Mouse (Mus musculus): Measurements from ENCODE around the gene Olfr319. TPM values are rescaled to one million over a fixed set of nuclear protein-coding genes. Genes with fewer than 3 reads are reported as not detected.
"Not testable (repeated sequence)": the region's sequence is repeated elsewhere in the genome, so short reads cannot be mapped to it uniquely, and the experiment has no call there.

Gene Olfr319
- polyA plus RNA-seq (2015; fragmentation: Nextera tagmentation; extraction: Ambion mirVana), result not detected in 2 replicates

GRCm38 (mm10) chr11:58698862-58699261 is at the start of gene Olfr319:
Olfr319 (plus strand) TSS chr11:58699162.
- no peak for ATAC-seq
- H3K4me1 ChIP-seq (replicated peaks), result no peaks in the 10 kb centered on the region
- no peak within 1 kb of the TSS for H3K27ac ChIP-seq
- H3K9ac ChIP-seq (replicated peaks), result no peak within 1 kb of the TSS
- no peak within 1 kb of the TSS for H3K4me2 ChIP-seq (replicated peaks)
- no peak within 1 kb of the TSS for H3K4me3 ChIP-seq (replicated peaks)
- H3K27me3 ChIP-seq, result no peaks in the 10 kb centered on the region
- no peaks in the 10 kb centered on the region for H3K36me3 ChIP-seq
- H3K9me3 ChIP-seq, result peaks cover 9% of the 10 kb centered on the region
- 85% methylated on average over 3 of the region's 3 CpGs for WGBS

- ATAC-seq, result no peak
- no peak overlapping the region for H3K4me2 ChIP-seq (replicated peaks)
- no peak overlapping the region for H3K27ac ChIP-seq
- no peaks in the 10 kb centered on the region for H3K4me1 ChIP-seq (replicated peaks)
- 94% methylated on average over 3 of the region's 3 CpGs for WGBS
- no peaks in the 10 kb centered on the region for H3K36me3 ChIP-seq
- H3K9ac ChIP-seq (replicated peaks), result no peak overlapping the region
- no peaks in the 10 kb centered on the region for H3K9me3 ChIP-seq
- no peaks in the 10 kb centered on the region for H3K27me3 ChIP-seq
- H3K4me3 ChIP-seq (replicated peaks), result no peak overlapping the region
Observed at GRCm38 (mm10) chr11:58655151-58655550, 43.8 kb upstream of the Olfr319 start.

- Histone ChIP-seq H3K9ac (replicated peaks) (no peak within 1 kb of the TSS), H3K27ac (no peak within 1 kb of the TSS), H3K4me2 (replicated peaks) (no peak within 1 kb of the TSS), H3K27me3 (no peaks in the 10 kb centered on the region), H3K36me3 (no peaks in the 10 kb centered on the region), H3K9me3 (no peaks in the 10 kb centered on the region), H3K4me1 (replicated peaks) (no peaks in the 10 kb centered on the region), H3K4me3 (replicated peaks) (no peak within 1 kb of the TSS)
- WGBS, result 90% methylated on average over 4 of the region's 4 CpGs
- no peak for ATAC-seq
Observed at GRCm38 (mm10) chr11:58658596-58658995, 40.4 kb upstream of the Olfr319 start, which contains the start of gene Olfr322. Olfr322 (plus strand) TSS chr11:58658782.

- Histone ChIP-seq H3K4me2 (replicated peaks) (no peak overlapping the region), H3K4me1 (replicated peaks) (no peaks in the 10 kb centered on the region), H3K27me3 (no peaks in the 10 kb centered on the region), H3K9ac (replicated peaks) (no peak overlapping the region), H3K9me3 (no peaks in the 10 kb centered on the region; the same call in 1 of the 2 replicates), H3K27ac (no peak overlapping the region), H3K4me3 (replicated peaks) (no peak overlapping the region), H3K36me3 (no peaks in the 10 kb centered on the region)
- ATAC-seq, result no peak
Observed at GRCm38 (mm10) chr11:58669252-58669651, 29.7 kb upstream of the Olfr319 start.

- Histone ChIP-seq H3K36me3 (no peaks in the 10 kb centered on the region), H3K9ac (replicated peaks) (no peak overlapping the region), H3K4me2 (replicated peaks) (no peak overlapping the region), H3K9me3 (no peaks in the 10 kb centered on the region; the same call in 1 of the 2 replicates), H3K27ac (no peak overlapping the region), H3K4me3 (replicated peaks) (no peak overlapping the region), H3K4me1 (replicated peaks) (no peaks in the 10 kb centered on the region), H3K27me3 (no peaks in the 10 kb centered on the region)
- no peak for ATAC-seq
- WGBS, result 57% methylated on average over 4 of the region's 4 CpGs
Observed at GRCm38 (mm10) chr11:58671825-58672224, 27.1 kb upstream of the Olfr319 start.

GRCm38 (mm10) chr11:58680799-58681198 is 18.2 kb upstream of the Olfr319 start, which contains the start of gene Olfr320:
Olfr320 (plus strand) TSS chr11:58681099.
- H3K27ac ChIP-seq, result no peak within 1 kb of the TSS
- no peaks in the 10 kb centered on the region for H3K36me3 ChIP-seq
- 88% methylated on average over 1 of the region's 1 CpGs for WGBS
- no peaks in the 10 kb centered on the region for H3K27me3 ChIP-seq
- no peaks in the 10 kb centered on the region for H3K4me1 ChIP-seq (replicated peaks)
- H3K9me3 ChIP-seq, result no peaks in the 10 kb centered on the region
- no peak for ATAC-seq
- H3K4me2 ChIP-seq (replicated peaks), result no peak within 1 kb of the TSS
- no peak within 1 kb of the TSS for H3K9ac ChIP-seq (replicated peaks)
- no peak within 1 kb of the TSS for H3K4me3 ChIP-seq (replicated peaks)

GRCm38 (mm10) chr11:58709086-58709485 is 10.1 kb downstream of the Olfr319 start:
- no peaks in the 10 kb centered on the region for H3K4me1 ChIP-seq (replicated peaks)
- no peak overlapping the region for H3K4me3 ChIP-seq (replicated peaks)
- H3K36me3 ChIP-seq, result no peaks in the 10 kb centered on the region
- no peak for ATAC-seq
- no peak overlapping the region for H3K27ac ChIP-seq
- H3K27me3 ChIP-seq, result no peaks in the 10 kb centered on the region
- H3K4me2 ChIP-seq (replicated peaks), result no peak overlapping the region
- WGBS, result 77% methylated on average over 11 of the region's 11 CpGs
- no peak overlapping the region for H3K9ac ChIP-seq (replicated peaks)
- H3K9me3 ChIP-seq, result no peaks in the 10 kb centered on the region

- H3K27ac ChIP-seq; ATAC-seq; H3K4me2 ChIP-seq (replicated peaks); H3K4me3 ChIP-seq (replicated peaks); H3K36me3 ChIP-seq; H3K9me3 ChIP-seq; H3K4me1 ChIP-seq (replicated peaks); H3K9ac ChIP-seq (replicated peaks); H3K27me3 ChIP-seq: not testable (repeated sequence)
- 92% methylated on average over 7 of the region's 7 CpGs for WGBS
Observed at GRCm38 (mm10) chr11:58717723-58718122, 18.8 kb downstream of the Olfr319 start.

- Histone ChIP-seq H3K36me3 (no peaks in the 10 kb centered on the region), H3K9me3 (no peaks in the 10 kb centered on the region), H3K9ac (replicated peaks) (no peak overlapping the region), H3K4me3 (replicated peaks) (no peak overlapping the region), H3K27ac (no peak overlapping the region), H3K27me3 (no peaks in the 10 kb centered on the region), H3K4me1 (replicated peaks) (no peaks in the 10 kb centered on the region), H3K4me2 (replicated peaks) (no peak overlapping the region)
- 89% methylated on average over 4 of the region's 4 CpGs for WGBS
- ATAC-seq, result no peak
Observed at GRCm38 (mm10) chr11:58719701-58720100, 20.7 kb downstream of the Olfr319 start.

GRCm38 (mm10) chr11:58723914-58724313 is 25.0 kb downstream of the Olfr319 start, which contains the start of gene Olfr318:
Olfr318 (minus strand) TSS chr11:58724014.
- H3K9ac ChIP-seq (replicated peaks), result no peak within 1 kb of the TSS
- H3K4me3 ChIP-seq (replicated peaks), result no peak within 1 kb of the TSS
- no peak within 1 kb of the TSS for H3K4me2 ChIP-seq (replicated peaks)
- H3K4me1 ChIP-seq (replicated peaks), result no peaks in the 10 kb centered on the region
- H3K36me3 ChIP-seq, result no peaks in the 10 kb centered on the region
- H3K27me3 ChIP-seq, result no peaks in the 10 kb centered on the region
- H3K9me3 ChIP-seq, result no peaks in the 10 kb centered on the region
- H3K27ac ChIP-seq, result no peak within 1 kb of the TSS
- ATAC-seq, result no peak

GRCm38 (mm10) chr11:58727896-58728650 is 29.1 kb downstream of the Olfr319 start:
- 74% methylated on average over 6 of the region's 6 CpGs for WGBS
- ATAC-seq, H3K9me3 ChIP-seq: not testable (repeated sequence)

GRCm38 (mm10) chr11:58733372-58733771 is 34.4 kb downstream of the Olfr319 start:
- H3K9me3 ChIP-seq, result no peaks in the 10 kb centered on the region
- no peak for ATAC-seq
- no peaks in the 10 kb centered on the region for H3K36me3 ChIP-seq
- H3K27me3 ChIP-seq, result no peaks in the 10 kb centered on the region
- H3K9ac ChIP-seq (replicated peaks), result no peak overlapping the region
- H3K4me2 ChIP-seq (replicated peaks), result no peak overlapping the region
- H3K27ac ChIP-seq, result no peak overlapping the region
- 59% methylated on average over 3 of the region's 3 CpGs for WGBS
- H3K4me1 ChIP-seq (replicated peaks), result no peaks in the 10 kb centered on the region
- no peak overlapping the region for H3K4me3 ChIP-seq (replicated peaks)

More at GRCm38 (mm10) chr11:58727896-58728650, 29.1 kb downstream of the Olfr319 start:
- H3K9ac ChIP-seq (replicated peaks); H3K4me2 ChIP-seq (replicated peaks); H3K27ac ChIP-seq; H3K27me3 ChIP-seq; H3K4me3 ChIP-seq (replicated peaks); H3K36me3 ChIP-seq; H3K4me1 ChIP-seq (replicated peaks): not testable (repeated sequence)

All from midbrain, embryonic 13.5 days (tissue).